In genomic region chr6:124458505-124458904, GRCm38 (mm10) we compare ENCODE assay signal across 30 mouse cellular contexts. TPM values are rescaled to one million over a fixed set of nuclear protein-coding genes. Genes with fewer than 3 reads are reported as not detected.
A peak's percentile ranks its signal among the peaks of the same experiment; 100 is the strongest.
DNase-seq lines count a peak whose midpoint lies in the region; ATAC-seq and TF ChIP-seq lines count a peak whose summit lies in the region.
"Had no signal": no experiment of that assay in that cellular context is flagged by ENCODE, and none has a peak within 500 bp of the region (broad histone marks: within the 10 kb centered on the region; RNA-seq: fewer than 3 reads in every experiment).

No protein-coding gene starts in this region.

- peak; percentile 28 for DNase-seq in midbrain, postnatal 0 days (ENCODE audit: low spot score)
- DNase-seq in cerebellum, adult 18-20 months, result peak; percentile 94 to 98
- DNase-seq in cerebellum, postnatal 10 days, result peak; percentile 90 to 91
- DNase-seq in frontal cortex, postnatal 36 days (ENCODE audit: low spot score in 2 of 2), result no peak
- DNase-seq in ovary, postnatal 10 days (ENCODE audit: low spot score), result no peak
- DNase-seq in embryo, embryonic 9.5 days (ENCODE audit: extremely low spot score), result no peak
- DNase-seq: adrenal gland, adult 8-10 months; B cell, adult 2 months; embryo, embryonic 11 days; gastrocnemius, postnatal 14 days; heart, adult 11 months; heart, postnatal 36 days; kidney, adult 11 months; kidney, postnatal 14 days; lung, postnatal 36 days; right cerebral cortex, adult 18-20 months; spleen, adult 18-20 months; thymus, postnatal 14 days had no signal

- 92% methylated on average over 11 of the region's 11 CpGs for WGBS in midbrain, postnatal 0 days
- WGBS in midbrain, embryonic 16.5 days, result 92% methylated on average over 11 of the region's 11 CpGs

- H3K4me1 ChIP-seq in midbrain, postnatal 0 days (ENCODE audit: insufficient read depth, low read length), result peaks cover 4% of the 10 kb centered on the region; the same call in 1 of the 2 replicates
- peaks cover 15% of the 10 kb centered on the region for H3K4me1 ChIP-seq in midbrain, embryonic 16.5 days (ENCODE audit: control insufficient read depth, insufficient read depth, low read length)
- H3K4me1 ChIP-seq: embryonic facial prominence, embryonic 15.5 days; forebrain, embryonic 13.5 days; limb, embryonic 13.5 days had no signal

- no peaks in the 10 kb centered on the region for H3K9me3 ChIP-seq in midbrain, postnatal 0 days (ENCODE audit: low read length)
- H3K9me3 ChIP-seq in midbrain, embryonic 16.5 days (replicated peaks; ENCODE audit: control insufficient read depth, low read length, poor library complexity, severe bottlenecking), result no peaks in the 10 kb centered on the region
- H3K9me3 ChIP-seq: embryonic facial prominence, embryonic 15.5 days; forebrain, embryonic 13.5 days; heart, embryonic 10.5 days; limb, embryonic 13.5 days; megakaryocyte, embryonic 14.5 days; midbrain, embryonic 13.5 days had no signal

- no peak overlapping the region for H3K4me3 ChIP-seq in midbrain, postnatal 0 days (ENCODE audit: low read depth, low read length)
- no peak overlapping the region for H3K4me3 ChIP-seq in midbrain, embryonic 16.5 days (ENCODE audit: low read depth, low read length)
- H3K4me3 ChIP-seq: embryonic facial prominence, embryonic 15.5 days; forebrain, embryonic 13.5 days; heart, embryonic 10.5 days; limb, embryonic 13.5 days; megakaryocyte, embryonic 14.5 days; midbrain, embryonic 13.5 days had no signal

- peaks cover 24% of the 10 kb centered on the region for H3K36me3 ChIP-seq in midbrain, postnatal 0 days (ENCODE audit: insufficient read depth, low read length)
- H3K36me3 ChIP-seq in midbrain, embryonic 16.5 days (ENCODE audit: control insufficient read depth, insufficient read depth, low read length), result peaks cover 22% of the 10 kb centered on the region
- H3K36me3 ChIP-seq: embryonic facial prominence, embryonic 15.5 days; heart, embryonic 10.5 days had no signal

- no peak for TF ChIP-seq CTCF in midbrain, postnatal 0 days (IDR thresholded peaks at IDR 0.05)

- H3K27ac ChIP-seq in midbrain, postnatal 0 days (ENCODE audit: low read depth, low read length), result no peak overlapping the region
- no peak overlapping the region for H3K27ac ChIP-seq in midbrain, embryonic 16.5 days (ENCODE audit: low read length)
- H3K27ac ChIP-seq: embryonic facial prominence, embryonic 15.5 days; forebrain, embryonic 13.5 days; heart, embryonic 10.5 days; hindbrain, embryonic 14.5 days; limb, embryonic 13.5 days; midbrain, embryonic 13.5 days had no signal

- no peaks in the 10 kb centered on the region for H3K27me3 ChIP-seq in midbrain, postnatal 0 days (ENCODE audit: insufficient read depth, low read length)
- no peaks in the 10 kb centered on the region for H3K27me3 ChIP-seq in midbrain, embryonic 16.5 days (ENCODE audit: control insufficient read depth, insufficient read depth, low read depth, low read length)
- H3K27me3 ChIP-seq: embryonic facial prominence, embryonic 15.5 days; forebrain, embryonic 13.5 days; midbrain, embryonic 13.5 days had no signal

- H3K4me2 ChIP-seq in midbrain, postnatal 0 days (ENCODE audit: low read depth, low read length, poor library complexity, severe bottlenecking), result no peak overlapping the region
- H3K4me2 ChIP-seq in midbrain, embryonic 16.5 days (ENCODE audit: low read length), result no peak overlapping the region
- H3K4me2 ChIP-seq: embryonic facial prominence, embryonic 15.5 days; forebrain, embryonic 13.5 days; hindbrain, embryonic 14.5 days; limb, embryonic 13.5 days; liver, embryonic 11.5 days; midbrain, embryonic 13.5 days had no signal

- ATAC-seq in midbrain, postnatal 0 days (ENCODE audit: low FRiP score), result no peak
- ATAC-seq in midbrain, embryonic 16.5 days, result no peak
- ATAC-seq: activated CD4-positive, CD25-positive, alpha-beta regulatory T cell, adult 4 months; forebrain, embryonic 13.5 days; inflammation-experienced regulatory T-cells, adult 6 months; midbrain, embryonic 13.5 days had no signal

- no peak overlapping the region for H3K9ac ChIP-seq in midbrain, postnatal 0 days (replicated peaks; ENCODE audit: low read length, poor library complexity, severe bottlenecking)
- H3K9ac ChIP-seq in midbrain, embryonic 16.5 days (ENCODE audit: low read depth, low read length), result no peak overlapping the region
- H3K9ac ChIP-seq: embryonic facial prominence, embryonic 15.5 days; forebrain, embryonic 13.5 days; hindbrain, embryonic 14.5 days; limb, embryonic 13.5 days; midbrain, embryonic 13.5 days had no signal

RNA-seq across cellular contexts. Expression of gene Clstn3, which starts 6.1 kb away (rescaled TPM):
- 315 and 318 TPM in 2 replicates for total RNA-seq in midbrain, postnatal 0 days (2014; rRNA removed)
- polyA plus RNA-seq in midbrain, postnatal 0 days (2015; fragmentation: Nextera tagmentation; extraction: Ambion mirVana), result 205 and 226 TPM in 2 replicates
- polyA plus RNA-seq in midbrain, embryonic 16.5 days (2015; fragmentation: Nextera tagmentation; extraction: Ambion mirVana), result 151 and 183 TPM in 2 replicates
- total RNA-seq: neutrophil, adult 5-6 weeks had no signal
- polyA plus RNA-seq: activated CD4-positive, CD25-positive, alpha-beta regulatory T cell, adult 4 months; inflammation-experienced regulatory T-cells, adult 6 months had no signal

RNA-seq across cellular contexts. Expression of gene C1rl, which starts 34.4 kb away (rescaled TPM):
- 0.19 TPM in 1 of 2 replicates, not detected in the other for total RNA-seq in midbrain, postnatal 0 days (2014; rRNA removed)
- 0.16 and 0.35 TPM in 2 replicates for polyA plus RNA-seq in midbrain, postnatal 0 days (2015; fragmentation: Nextera tagmentation; extraction: Ambion mirVana)
- polyA plus RNA-seq in midbrain, embryonic 16.5 days (2015; fragmentation: Nextera tagmentation; extraction: Ambion mirVana), result 0.29 and 0.36 TPM in 2 replicates
- polyA plus RNA-seq: activated CD4-positive, CD25-positive, alpha-beta regulatory T cell, adult 4 months; inflammation-experienced regulatory T-cells, adult 6 months had no signal

RNA-seq across cellular contexts. Expression of gene Pex5, which starts 43.6 kb away (rescaled TPM):
- 73.2 and 78.9 TPM in 2 replicates for total RNA-seq in midbrain, postnatal 0 days (2014; rRNA removed)
- 52.9 and 53.1 TPM in 2 replicates for polyA plus RNA-seq in midbrain, postnatal 0 days (2015; fragmentation: Nextera tagmentation; extraction: Ambion mirVana)
- 75.5 and 77.7 TPM in 2 replicates for polyA plus RNA-seq in midbrain, embryonic 16.5 days (2015; fragmentation: Nextera tagmentation; extraction: Ambion mirVana)

RNA-seq across cellular contexts. Expression of gene C1ra, which starts 53.7 kb away (rescaled TPM):
- 0.24 and 0.49 TPM in 2 replicates for total RNA-seq in midbrain, postnatal 0 days (2014; rRNA removed)
- 0.42 and 0.54 TPM in 2 replicates for polyA plus RNA-seq in midbrain, postnatal 0 days (2015; fragmentation: Nextera tagmentation; extraction: Ambion mirVana)
- 0.31 and 0.36 TPM in 2 replicates for polyA plus RNA-seq in midbrain, embryonic 16.5 days (2015; fragmentation: Nextera tagmentation; extraction: Ambion mirVana)

Comparison
In these comparisons a context has a peak if more than half of its experiments do, and no peak if none do; other contexts are left out.
1. DNase-seq: peak in midbrain, postnatal 0 days (single experiment), cerebellum, adult 18-20 months (2 of 2) and cerebellum, postnatal 10 days (2 of 2); none in frontal cortex, postnatal 36 days (0 of 2), ovary, postnatal 10 days (single experiment) and embryo, embryonic 9.5 days (single experiment).